Mouse (Mus musculus): ENCODE data around the gene Ccl11.

Gene Ccl11

GRCm38 (mm10) chr11:82057646-82058045, at the start of gene Ccl11:
TSS of gene Ccl11 (plus strand) at chr11:82057823.
- DNase-seq (ENCODE audit: low read depth, low spot score) = no peak

GRCm38 (mm10) chr11:82010115-82010514, 47.5 kb upstream of the Ccl11 start:
- DNase-seq (ENCODE audit: low read depth, low spot score) = no peak

- DNase-seq (ENCODE audit: low read depth, low spot score) = no peak
Observed at GRCm38 (mm10) chr11:82011411-82012193, 46.0 kb upstream of the Ccl11 start.

GRCm38 (mm10) chr11:82013756-82014155, 43.9 kb upstream of the Ccl11 start:
- DNase-seq (ENCODE audit: low read depth, low spot score) = no peak

GRCm38 (mm10) chr11:82015066-82015465, 42.6 kb upstream of the Ccl11 start:
- no peak for DNase-seq (ENCODE audit: low read depth, low spot score)

- DNase-seq (ENCODE audit: low read depth, low spot score) = no peak
Observed at GRCm38 (mm10) chr11:82016181-82016780, 41.3 kb upstream of the Ccl11 start.

GRCm38 (mm10) chr11:82019389-82019788, 38.2 kb upstream of the Ccl11 start:
- no peak for DNase-seq (ENCODE audit: low read depth, low spot score)

GRCm38 (mm10) chr11:82019793-82020192, 37.8 kb upstream of the Ccl11 start:
- DNase-seq (ENCODE audit: low read depth, low spot score) = no peak

- no peak for DNase-seq (ENCODE audit: low read depth, low spot score)
Observed at GRCm38 (mm10) chr11:82021406-82021805, 36.2 kb upstream of the Ccl11 start.

- DNase-seq (ENCODE audit: low read depth, low spot score) = no peak
Observed at GRCm38 (mm10) chr11:82022504-82023056, 35.0 kb upstream of the Ccl11 start.

GRCm38 (mm10) chr11:82023769-82024168, 33.9 kb upstream of the Ccl11 start:
- no peak for DNase-seq (ENCODE audit: low read depth, low spot score)

- no peak for DNase-seq (ENCODE audit: low read depth, low spot score)
Observed at GRCm38 (mm10) chr11:82030171-82030570, 27.5 kb upstream of the Ccl11 start.

- DNase-seq (ENCODE audit: low read depth, low spot score) = no peak
Observed at GRCm38 (mm10) chr11:82032136-82032535, 25.5 kb upstream of the Ccl11 start.

- DNase-seq (ENCODE audit: low read depth, low spot score) = no peak
Observed at GRCm38 (mm10) chr11:82032678-82033344, 24.8 kb upstream of the Ccl11 start.

GRCm38 (mm10) chr11:82034446-82034845, 23.2 kb upstream of the Ccl11 start:
- DNase-seq (ENCODE audit: low read depth, low spot score) = no peak

GRCm38 (mm10) chr11:82035356-82035755, 22.3 kb upstream of the Ccl11 start, which contains the start of gene Ccl2:
TSS of gene Ccl2 (plus strand) at chr11:82035571.
- no peak for DNase-seq (ENCODE audit: low read depth, low spot score)

GRCm38 (mm10) chr11:82035857-82036256, 21.8 kb upstream of the Ccl11 start:
- no peak for DNase-seq (ENCODE audit: low read depth, low spot score)

GRCm38 (mm10) chr11:82038535-82038934, 19.1 kb upstream of the Ccl11 start, which contains the start of gene Gm17268:
TSS of gene Gm17268 (minus strand) at chr11:82038562.
- no peak for DNase-seq (ENCODE audit: low read depth, low spot score)

- no peak for DNase-seq (ENCODE audit: low read depth, low spot score)
Observed at GRCm38 (mm10) chr11:82039132-82039660, 18.4 kb upstream of the Ccl11 start.

GRCm38 (mm10) chr11:82041671-82042080, 15.9 kb upstream of the Ccl11 start:
- no peak for DNase-seq (ENCODE audit: low read depth, low spot score)

- no peak for DNase-seq (ENCODE audit: low read depth, low spot score)
Observed at GRCm38 (mm10) chr11:82045471-82045870, 12.2 kb upstream of the Ccl11 start, which contains the start of gene Ccl7. TSS of gene Ccl7 (plus strand) at chr11:82045712.

Measured in retina, adult 2 months (tissue).